Mouse (Mus musculus) ES-CJ7 (cell line): ENCODE measurements around the gene Zfp385b.

ENCODE experiments used
- DNase-seq: peaks from one replicate; pipeline ENCODE4 v3.0.0; 2011; ENCODE audit warnings: low read depth, low spot score

The Zfp385b gene

DNA sequence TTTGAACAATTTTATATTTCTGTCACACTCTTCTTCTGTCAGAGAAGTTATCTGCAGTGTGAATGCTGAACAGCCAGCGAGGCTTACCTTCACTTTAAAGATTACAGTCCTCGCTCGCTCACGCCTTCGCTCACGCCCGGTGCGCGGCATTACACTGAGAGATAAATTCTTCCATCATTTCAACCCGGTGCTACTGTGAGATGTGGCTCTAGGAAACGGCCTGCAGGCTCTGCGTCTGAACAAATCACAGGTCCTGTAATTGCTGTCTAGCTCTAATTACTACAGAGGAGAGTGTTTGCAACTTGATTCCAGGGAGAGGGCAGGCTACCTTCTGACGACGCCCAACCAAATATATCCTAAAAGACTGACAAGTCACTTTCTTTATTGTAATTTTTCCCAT is 300.1 kb downstream of the Zfp385b start:
- DNase-seq: peak; percentile 8

GRCm38 (mm10) chr2:77518693-77519092 is 300.7 kb downstream of the Zfp385b start:
- DNase-seq: peak; percentile 10

GRCm38 (mm10) chr2:77516606-77517005 is 302.8 kb downstream of the Zfp385b start:
- DNase-seq: no peak

- DNase-seq: no peak
Observed at GRCm38 (mm10) chr2:77515654-77516053, 303.8 kb downstream of the Zfp385b start.

DNA sequence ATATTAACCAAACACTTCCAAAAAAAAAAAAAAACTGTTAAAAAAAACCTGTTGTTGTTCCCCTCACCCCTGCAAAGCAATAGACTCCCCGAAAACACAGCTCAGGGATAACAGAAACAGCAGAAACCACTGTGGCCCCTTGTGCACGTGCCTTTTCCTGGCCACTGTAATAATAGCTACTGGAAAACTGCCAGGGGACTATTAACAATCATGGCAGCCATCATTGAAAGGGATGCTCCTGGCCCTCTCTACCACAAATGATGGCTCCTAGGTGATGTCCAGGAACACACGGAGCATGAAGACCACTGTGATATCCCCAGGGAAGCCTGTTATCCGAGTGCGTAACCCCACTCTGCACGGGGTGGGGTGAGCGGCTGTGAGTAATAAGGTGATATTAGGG is 304.4 kb downstream of the Zfp385b start:
- DNase-seq: no peak

GRCm38 (mm10) chr2:77514476-77514875 is 305.0 kb downstream of the Zfp385b start:
- DNase-seq: no peak

DNA sequence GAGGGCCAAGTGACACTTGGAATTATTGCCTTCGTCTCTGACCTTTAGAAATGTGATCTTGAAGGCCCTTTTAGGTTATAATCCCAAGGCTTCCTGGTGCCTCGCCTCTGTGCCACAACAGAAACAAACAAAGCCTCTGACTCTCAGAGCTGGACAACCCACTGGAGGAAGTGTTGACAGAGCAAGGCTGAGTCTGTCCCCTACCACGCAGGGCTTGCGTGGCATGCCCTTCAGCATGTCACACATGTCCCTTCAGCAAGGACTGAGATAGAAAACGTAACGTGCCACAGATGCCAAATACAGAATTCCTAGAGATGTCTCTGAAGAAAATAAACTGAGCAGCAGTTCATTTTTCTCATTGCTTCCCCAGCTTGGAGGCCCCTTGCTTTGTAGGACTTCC is 310.7 kb downstream of the Zfp385b start:
- no peak for DNase-seq

DNA sequence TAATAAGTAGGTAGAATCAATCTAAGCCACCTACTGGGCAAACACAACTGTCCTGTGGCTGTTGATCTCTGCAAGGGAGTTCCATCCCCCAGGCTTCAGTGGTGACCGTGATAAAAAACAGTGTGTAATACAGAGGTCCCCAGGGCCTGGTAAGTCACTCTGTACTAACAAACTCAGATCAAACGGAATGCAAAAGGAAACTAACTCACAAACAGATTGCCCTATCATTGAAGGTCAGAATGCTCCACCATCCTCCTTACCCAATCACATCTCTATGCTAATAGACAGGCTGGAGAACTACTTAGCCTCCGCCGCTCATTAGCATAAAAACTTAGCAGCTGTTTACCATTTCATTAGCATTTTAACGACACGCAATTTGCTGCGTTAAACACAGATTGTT is 313.1 kb downstream of the Zfp385b start:
- DNase-seq: peak; percentile 83

DNA sequence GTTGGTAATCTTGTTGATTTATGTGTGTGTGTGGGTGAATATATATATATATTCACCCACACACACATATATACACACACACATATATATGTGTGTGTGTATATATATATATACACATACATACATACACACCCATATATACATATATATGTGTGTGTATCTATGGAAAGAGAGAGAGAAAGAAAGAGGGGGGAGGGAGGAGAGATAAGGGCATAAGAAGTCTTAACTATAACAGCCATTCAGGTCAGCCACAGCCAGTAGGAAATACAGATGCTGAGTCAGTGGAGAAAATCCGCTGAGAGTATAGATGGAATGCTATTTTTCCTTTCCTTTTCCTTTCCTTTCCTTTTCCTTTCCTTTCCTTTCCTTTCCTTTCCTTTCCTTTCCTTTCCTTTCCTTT is 313.8 kb downstream of the Zfp385b start:
- no peak for DNase-seq

- DNase-seq: no peak
Observed at GRCm38 (mm10) chr2:77503674-77504351, 315.6 kb downstream of the Zfp385b start.

GRCm38 (mm10) chr2:77503217-77503616 is 316.2 kb downstream of the Zfp385b start:
- no peak for DNase-seq

DNA sequence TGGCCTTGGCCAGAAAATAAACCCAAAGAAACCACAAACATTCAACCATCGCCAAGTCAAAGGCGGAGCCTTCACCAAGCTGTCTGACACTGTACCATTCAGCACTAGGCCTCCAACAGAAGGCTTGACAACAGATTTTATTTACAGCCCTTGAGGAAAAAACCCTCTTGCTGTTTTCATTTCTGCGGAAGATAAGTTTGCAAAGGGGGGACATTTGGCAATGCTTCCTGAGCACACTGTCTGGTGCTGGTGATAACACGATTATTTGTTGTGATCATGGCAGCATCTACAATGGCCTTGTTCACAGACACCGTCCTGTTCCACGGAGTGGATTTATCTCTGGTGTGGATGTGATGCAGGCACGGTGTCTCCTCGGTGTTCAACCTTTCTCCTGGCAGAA is 317.0 kb downstream of the Zfp385b start:
- no peak for DNase-seq

- no peak for DNase-seq
Observed at GRCm38 (mm10) chr2:77500480-77500879, 319.0 kb downstream of the Zfp385b start.

DNA sequence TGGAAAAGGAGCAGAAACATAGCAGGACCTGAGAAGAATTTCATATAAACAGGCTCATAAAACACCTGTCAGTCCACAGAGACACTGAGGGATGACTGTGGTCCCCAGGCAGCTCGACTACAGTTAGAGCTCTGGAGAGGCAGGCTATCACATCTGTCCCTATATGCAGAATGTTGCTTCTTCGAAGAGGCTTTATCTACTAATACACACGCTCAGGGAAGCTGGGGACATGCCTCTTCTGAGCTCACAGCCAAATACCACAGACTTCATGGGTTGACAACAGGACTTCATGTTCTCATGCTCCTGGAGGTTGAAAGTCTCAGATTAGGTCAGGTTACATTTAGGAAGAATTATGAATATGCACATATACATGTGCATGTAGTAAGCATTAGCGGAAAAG is 321.1 kb downstream of the Zfp385b start:
- DNase-seq: no peak

- no peak for DNase-seq
Observed at GRCm38 (mm10) chr2:77497942-77498341, 321.5 kb downstream of the Zfp385b start.

- DNase-seq: no peak
Observed at GRCm38 (mm10) chr2:77496071-77496470, 323.4 kb downstream of the Zfp385b start.

- DNase-seq: no peak
Observed at GRCm38 (mm10) chr2:77495344-77495743, 324.1 kb downstream of the Zfp385b start.

DNA sequence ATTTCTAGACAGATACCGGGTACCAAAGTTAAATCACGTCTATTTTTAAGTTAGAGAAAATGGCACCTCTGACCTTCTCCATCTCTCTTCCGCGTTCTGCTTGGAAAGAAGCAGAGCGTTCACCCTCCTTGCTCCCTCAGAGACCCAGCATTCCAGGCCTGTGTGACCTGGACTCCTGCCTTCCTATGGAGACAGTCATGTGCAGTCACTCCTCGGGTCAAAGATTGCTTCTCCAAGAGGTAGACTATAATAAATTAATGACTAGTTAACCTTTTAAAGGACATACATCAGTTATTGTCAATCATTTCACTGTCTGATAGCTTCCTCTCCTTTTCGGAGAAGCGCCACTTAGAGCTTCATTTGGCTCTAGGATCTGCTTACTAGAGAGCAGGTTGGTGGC is 325.7 kb downstream of the Zfp385b start:
- DNase-seq: no peak

DNA sequence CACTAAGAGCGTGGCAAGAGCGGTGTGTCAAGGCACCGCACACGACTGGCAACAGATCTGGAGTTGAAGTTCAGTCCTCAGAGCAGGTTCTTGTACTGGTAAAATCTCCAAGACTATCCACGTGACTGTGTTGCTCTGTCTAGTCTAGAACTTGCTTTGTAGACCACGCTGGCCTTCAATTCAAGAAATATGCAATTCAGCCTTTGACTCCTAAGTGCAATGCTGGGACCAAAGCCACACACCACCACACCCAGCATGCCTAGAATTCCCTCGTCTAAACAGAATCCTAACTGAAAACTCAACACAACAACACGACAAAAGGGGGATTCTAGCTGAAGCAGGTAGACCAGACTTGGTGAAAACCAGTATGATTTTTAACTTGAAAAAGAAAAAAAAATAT is 332.3 kb downstream of the Zfp385b start:
- DNase-seq: no peak

DNA sequence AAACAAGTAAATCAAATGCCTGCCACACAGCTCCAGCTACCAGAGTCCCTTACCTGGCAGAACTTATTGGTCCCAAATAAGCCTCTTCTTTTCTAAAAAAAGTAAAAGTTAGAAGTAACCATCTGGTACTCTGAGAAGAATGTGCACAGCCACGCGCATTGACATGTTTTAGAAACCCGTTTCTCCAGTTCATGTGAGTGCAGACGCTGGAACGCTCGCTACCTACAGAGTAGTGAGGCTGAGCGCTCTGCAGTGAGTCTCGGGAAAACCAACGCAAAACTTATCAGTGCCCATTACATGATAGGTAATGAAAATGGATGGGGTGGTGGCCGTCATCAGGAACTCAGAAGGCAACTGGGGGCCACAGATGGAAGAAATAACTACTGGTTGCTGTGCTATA is 338.2 kb downstream of the Zfp385b start:
- DNase-seq: no peak

DNA sequence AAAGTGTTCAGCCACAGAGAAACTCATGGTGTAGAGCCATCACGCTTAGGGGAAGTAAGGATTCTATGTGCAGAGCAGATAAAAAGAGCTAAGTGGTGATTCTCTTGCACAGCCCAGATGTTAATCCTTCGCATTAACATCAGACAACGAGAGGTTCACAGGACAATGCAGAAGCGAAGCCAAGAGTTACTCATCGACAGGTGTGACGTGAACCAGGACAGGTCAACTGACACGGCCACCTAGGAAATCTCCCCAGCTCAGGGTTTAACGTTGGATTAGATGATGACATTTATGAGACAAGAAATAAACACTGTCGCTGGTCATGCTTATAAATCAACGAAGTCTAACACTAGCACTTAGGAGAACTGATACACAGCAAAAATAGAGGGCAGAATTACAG is 341.9 kb downstream of the Zfp385b start:
- no peak for DNase-seq

DNA sequence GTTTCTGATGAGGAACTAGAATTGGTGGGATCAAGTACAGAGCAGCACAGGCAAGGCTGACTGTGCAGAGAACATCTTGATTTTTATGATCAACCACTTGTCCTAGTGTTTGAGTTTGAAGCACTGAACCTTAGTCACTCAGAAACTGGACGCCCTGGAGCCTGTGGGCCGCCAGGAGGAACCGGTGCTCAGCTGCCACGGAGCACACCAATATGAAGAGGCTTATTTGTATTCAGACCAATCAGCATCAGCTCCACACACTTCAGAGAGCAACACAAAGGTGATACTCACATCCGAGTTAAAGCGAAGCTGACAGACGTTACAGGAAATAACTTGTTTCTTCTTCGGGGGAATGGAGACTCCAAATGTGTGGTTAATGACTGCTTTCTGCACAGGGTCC is 343.0 kb downstream of the Zfp385b start:
- DNase-seq: no peak

GRCm38 (mm10) chr2:77472254-77472837 is 347.1 kb downstream of the Zfp385b start:
- DNase-seq: no peak

DNA sequence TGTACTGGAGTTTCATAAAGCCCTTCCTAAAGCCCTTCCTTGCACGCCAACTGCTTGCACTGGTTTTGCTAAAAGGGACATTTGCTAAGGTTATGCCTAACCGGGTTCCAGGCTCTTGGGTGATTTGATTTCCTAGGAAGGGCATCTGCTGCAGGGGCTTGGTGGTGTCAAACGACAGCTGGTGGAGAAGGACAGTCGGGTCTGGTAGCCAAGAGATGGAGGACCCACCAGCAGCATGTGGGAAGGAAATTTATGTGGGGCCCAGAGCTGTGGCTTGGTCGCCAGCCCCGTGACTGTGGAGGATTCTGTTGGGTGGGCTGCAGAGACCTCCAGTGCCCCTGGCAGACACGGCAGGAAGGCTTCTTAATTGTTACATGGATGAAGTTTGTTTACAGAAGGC is 348.7 kb downstream of the Zfp385b start:
- DNase-seq: no peak
